Mouse (Mus musculus): ENCODE data around the gene Kidins220. TPM values are rescaled to one million over a fixed set of nuclear protein-coding genes. Genes with fewer than 3 reads are reported as not detected.

Gene Kidins220
- total and polyA plus RNA-seq, 3 experiments = 41.6 to 68.4 (median 68.4) TPM

DNA sequence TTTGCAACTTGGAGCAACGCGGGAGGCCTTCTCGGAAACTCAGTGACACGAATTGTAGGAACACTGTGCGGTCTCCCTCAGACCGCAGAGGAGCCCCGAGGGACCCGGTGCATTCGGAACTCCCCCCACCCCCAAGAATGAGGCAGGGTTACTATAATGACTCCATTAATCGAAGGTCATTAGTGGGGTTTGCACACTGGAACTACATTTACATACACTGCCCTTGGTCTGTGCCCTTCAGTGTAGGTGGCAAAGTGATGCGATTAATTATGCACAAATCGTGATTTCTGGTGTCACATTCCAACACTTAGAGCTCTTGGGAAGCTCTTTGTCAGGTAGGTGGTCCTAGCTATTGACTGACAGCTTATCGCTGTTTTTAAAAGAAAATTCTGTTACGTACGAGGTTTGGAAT, 121.9 kb downstream of the Kidins220 start:
- WGBS = 16% methylated on average over 15 of the region's 15 CpGs
- no peak for DNase-seq
- Histone ChIP-seq H3K79me2 (replicated peaks; ENCODE audit: control insufficient read depth, insufficient read depth, low read length) (no peaks in the 10 kb centered on the region), H3K4me3 (peak overlapping the region; percentile 77), H3K36me3 (ENCODE audit: control insufficient read depth, insufficient read depth, low read length) (no peaks in the 10 kb centered on the region), H3K9ac (ENCODE audit: low read depth, low read length) (peak overlapping the region; percentile 73), H3K27me3 (ENCODE audit: control insufficient read depth, insufficient read depth, low read length) (no peaks in the 10 kb centered on the region), H3K27ac (peak overlapping the region; percentile 98), H3K4me1 (ENCODE audit: control insufficient read depth, insufficient read depth, low read length) (no peaks in the 10 kb centered on the region)
- intact Hi-C loops (cut with DNase I) = loop anchor here (10.0 kb wide), 3 partner anchors 438 to 1348 kb away; partner anchors contain the start of gene Rnf144a
- no peak for TF ChIP-seq EP300 (IDR thresholded peaks at IDR 0.05; ENCODE audit: insufficient read depth, low read depth, low read length)
- no peak for TF ChIP-seq POLR2A (IDR thresholded peaks at IDR 0.05; ENCODE audit: insufficient read depth, low read depth, low read length)
- TF ChIP-seq CTCF (IDR thresholded peaks at IDR 0.05) = no peak

DNA sequence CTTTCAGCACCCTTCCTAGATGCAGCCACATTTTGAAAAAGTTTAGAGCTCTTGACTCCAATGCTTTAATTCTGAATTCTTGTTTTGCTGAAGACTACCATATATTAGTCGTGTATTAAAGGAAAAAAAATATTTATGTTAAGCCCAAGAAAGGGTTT, 122.2 kb downstream of the Kidins220 start, which contains the start of gene Id2:
Id2 (minus strand) TSS at position 89 of the 158 bp plus-strand sequence.
- Histone ChIP-seq H3K4me3 (peak within 1 kb of the TSS; percentile 77), H3K4me1 (ENCODE audit: control insufficient read depth, insufficient read depth, low read length) (no peaks in the 10 kb centered on the region), H3K79me2 (replicated peaks; ENCODE audit: control insufficient read depth, insufficient read depth, low read length) (no peaks in the 10 kb centered on the region), H3K27me3 (ENCODE audit: control insufficient read depth, insufficient read depth, low read length) (no peaks in the 10 kb centered on the region), H3K9ac (ENCODE audit: low read depth, low read length) (peak within 1 kb of the TSS; percentile 73), H3K27ac (peak within 1 kb of the TSS; percentile 98), H3K36me3 (ENCODE audit: control insufficient read depth, insufficient read depth, low read length) (no peaks in the 10 kb centered on the region)
- no peak for TF ChIP-seq CTCF (IDR thresholded peaks at IDR 0.05)
- no peak for TF ChIP-seq POLR2A (IDR thresholded peaks at IDR 0.05; ENCODE audit: insufficient read depth, low read depth, low read length)
- TF ChIP-seq EP300 (IDR thresholded peaks at IDR 0.05; ENCODE audit: insufficient read depth, low read depth, low read length) = no peak
- intact Hi-C loops (cut with DNase I) = loop anchor here (10.0 kb wide), 3 partner anchors 438 to 1348 kb away; partner anchors contain the start of gene Rnf144a
- no peak for DNase-seq
- WGBS = 29% methylated on average over 1 of the region's 1 CpGs

DNA sequence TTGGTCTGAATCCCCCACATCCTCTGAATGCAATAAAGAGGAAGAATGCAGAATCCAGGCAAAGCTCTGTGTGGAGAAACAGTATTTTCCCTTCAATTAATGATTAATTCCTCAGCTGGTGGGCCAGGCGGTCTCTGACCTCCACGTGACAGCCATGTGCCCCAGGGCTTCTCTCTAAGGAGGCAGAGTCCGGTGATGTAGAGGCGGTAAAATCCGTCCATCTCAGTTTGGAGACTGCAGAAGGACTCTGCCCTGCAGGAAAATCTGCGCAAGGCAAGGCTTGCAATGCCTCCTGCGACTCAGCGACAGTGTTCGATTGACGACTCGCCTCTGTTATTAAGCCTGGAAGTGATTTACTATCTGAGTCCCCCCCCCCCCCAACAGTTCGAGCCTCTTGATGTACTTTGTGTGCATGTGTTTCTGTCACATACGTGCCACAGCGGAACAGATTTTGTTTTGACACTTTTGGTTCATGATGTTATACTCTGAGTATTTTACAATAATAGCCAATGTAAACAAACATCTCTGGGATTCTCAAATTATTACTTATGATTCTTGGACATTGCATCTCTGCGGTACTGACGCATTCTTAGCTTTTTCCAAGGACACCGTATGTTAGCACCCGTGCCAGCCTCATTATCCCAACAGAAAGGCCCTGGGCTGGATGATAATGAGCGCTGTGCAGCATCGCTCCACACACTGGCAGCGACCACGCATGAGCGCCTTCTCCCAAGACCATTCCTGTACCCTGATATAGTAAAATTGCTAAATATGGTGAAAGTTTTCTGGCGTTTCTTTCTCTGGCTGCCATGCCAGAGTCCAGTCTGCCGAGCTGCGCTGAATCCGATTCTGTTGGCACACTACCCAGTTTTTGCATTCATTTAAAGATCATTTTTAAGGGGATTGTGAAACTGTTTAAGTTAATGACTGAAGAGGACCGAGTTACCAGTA, 122.8 kb downstream of the Kidins220 start:
- Histone ChIP-seq H3K9ac (ENCODE audit: low read depth, low read length) (no peak overlapping the region), H3K4me1 (ENCODE audit: control insufficient read depth, insufficient read depth, low read length) (no peaks in the 10 kb centered on the region)
- 56% methylated on average over 28 of the region's 28 CpGs for WGBS

DNA sequence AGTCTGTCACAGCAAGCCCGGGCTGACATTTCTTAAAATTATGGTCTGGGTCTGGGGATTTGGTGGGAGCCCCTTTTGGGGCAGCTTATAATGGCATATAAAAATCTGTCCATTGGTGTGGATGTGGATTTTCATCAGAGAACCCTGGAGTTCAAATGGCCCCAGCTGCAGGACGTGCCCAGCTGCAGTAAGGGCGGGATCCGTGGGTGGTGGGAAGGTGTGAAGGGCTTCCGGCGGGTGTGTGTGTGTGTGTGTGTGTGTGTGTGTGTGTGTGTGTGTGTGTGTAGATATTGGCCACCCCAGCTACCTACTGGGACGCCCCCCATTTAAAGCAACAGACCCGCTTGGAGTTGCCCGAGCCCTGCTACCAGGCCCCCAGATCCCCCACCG, 123.4 kb downstream of the Kidins220 start:
- 15% methylated on average over 10 of the region's 10 CpGs for whole genome bisulfite sequencing
- intact Hi-C loops (cut with DNase I) = loop anchor here (10.0 kb wide), 3 partner anchors 437 to 1347 kb away; partner anchors contain the start of gene Rnf144a
- no peaks in the 10 kb centered on the region for H3K27me3 ChIP-seq (ENCODE audit: control insufficient read depth, insufficient read depth, low read length)

More for the DNA sequence above, 122.8 kb downstream of the Kidins220 start:
- H3K27ac ChIP-seq = peak overlapping the region; percentile 98
- H3K79me2 ChIP-seq (replicated peaks; ENCODE audit: control insufficient read depth, insufficient read depth, low read length) = no peaks in the 10 kb centered on the region
- peak overlapping the region; percentile 19 for H3K4me3 ChIP-seq
- H3K36me3 ChIP-seq (ENCODE audit: control insufficient read depth, insufficient read depth, low read length) = no peaks in the 10 kb centered on the region
- TF ChIP-seq POLR2A (IDR thresholded peaks at IDR 0.05; ENCODE audit: insufficient read depth, low read depth, low read length) (no peak), CTCF (IDR thresholded peaks at IDR 0.05) (no peak), EP300 (IDR thresholded peaks at IDR 0.05; ENCODE audit: insufficient read depth, low read depth, low read length) (no peak)
- intact Hi-C loops (cut with DNase I) = loop anchor here (10.0 kb wide), 3 partner anchors 437 to 1347 kb away; partner anchors contain the start of gene Rnf144a
- peak; percentile 43 to 48 for DNase-seq
- no peaks in the 10 kb centered on the region for H3K27me3 ChIP-seq (ENCODE audit: control insufficient read depth, insufficient read depth, low read length)

DNA sequence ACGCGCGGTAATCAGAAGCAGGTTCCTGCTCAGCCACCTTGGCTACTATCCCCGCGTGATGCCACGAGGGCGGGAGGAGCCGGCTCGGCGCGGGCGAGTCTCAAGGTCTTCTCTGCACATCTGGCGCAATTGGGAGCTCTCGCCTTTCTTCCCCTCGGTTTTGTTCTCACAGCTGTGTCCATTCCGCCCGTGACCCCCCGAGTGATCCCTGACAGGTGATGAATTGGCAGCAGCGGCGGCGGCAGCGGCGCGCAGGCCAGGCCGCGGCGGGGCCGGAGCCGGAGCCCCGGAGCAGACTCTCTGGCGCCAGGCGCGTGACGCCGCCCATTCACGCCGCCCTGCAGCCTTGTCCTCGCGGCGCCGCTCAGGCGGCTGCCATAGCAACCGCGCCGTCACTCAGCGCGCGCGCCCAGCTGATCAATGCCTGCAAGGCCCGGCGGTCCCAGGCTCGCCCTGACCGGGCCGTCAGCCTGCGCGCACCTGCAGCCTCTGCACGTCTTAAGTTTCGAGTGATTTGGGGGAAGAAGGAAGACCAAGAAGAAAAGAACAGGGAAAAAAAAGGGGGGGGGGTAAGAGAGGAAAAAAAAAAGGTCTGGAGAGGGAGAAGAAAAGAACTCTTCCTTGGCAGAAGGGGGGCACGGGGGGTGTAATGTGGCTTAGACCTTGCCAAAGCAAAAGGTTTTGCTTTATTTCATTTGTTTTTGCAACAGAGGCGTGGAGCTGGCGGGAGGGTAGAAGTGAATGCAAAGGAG, 124.0 kb downstream of the Kidins220 start:
- TF ChIP-seq POLR2A (IDR thresholded peaks at IDR 0.05; ENCODE audit: insufficient read depth, low read depth, low read length) = peak; percentile 48
- TF ChIP-seq CTCF (IDR thresholded peaks at IDR 0.05) = no peak
- TF ChIP-seq EP300 (IDR thresholded peaks at IDR 0.05; ENCODE audit: insufficient read depth, low read depth, low read length) = 0 out of 2 replicates have a peak, but pooled peaks have one; percentile 6

More for the DNA sequence above, 123.4 kb downstream of the Kidins220 start:
- Histone ChIP-seq H3K9ac (ENCODE audit: low read depth, low read length) (peak overlapping the region; percentile 64), H3K79me2 (replicated peaks; ENCODE audit: control insufficient read depth, insufficient read depth, low read length) (no peaks in the 10 kb centered on the region), H3K4me1 (ENCODE audit: control insufficient read depth, insufficient read depth, low read length) (no peaks in the 10 kb centered on the region), H3K27ac (peak overlapping the region; percentile 98), H3K4me3 (peak overlapping the region; percentile 63), H3K36me3 (ENCODE audit: control insufficient read depth, insufficient read depth, low read length) (no peaks in the 10 kb centered on the region)
- TF ChIP-seq CTCF (IDR thresholded peaks at IDR 0.05) = no peak
- TF ChIP-seq POLR2A (IDR thresholded peaks at IDR 0.05; ENCODE audit: insufficient read depth, low read depth, low read length) = no peak
- TF ChIP-seq EP300 (IDR thresholded peaks at IDR 0.05; ENCODE audit: insufficient read depth, low read depth, low read length) = no peak
- no peak for DNase-seq

More for the DNA sequence above, 124.0 kb downstream of the Kidins220 start:
- no peaks in the 10 kb centered on the region for H3K79me2 ChIP-seq (replicated peaks; ENCODE audit: control insufficient read depth, insufficient read depth, low read length)
- H3K27ac ChIP-seq = peak overlapping the region; percentile 98
- peak; percentile 96 to 98 for DNase-seq
- intact Hi-C loops (cut with DNase I) = loop anchor here (10.0 kb wide), 3 partner anchors 436 to 1346 kb away; partner anchors contain the start of gene Rnf144a
- WGBS = under 1% methylated on average over 61 of the region's 61 CpGs
- peak overlapping the region; percentile 63 for H3K4me3 ChIP-seq
- no peaks in the 10 kb centered on the region for H3K36me3 ChIP-seq (ENCODE audit: control insufficient read depth, insufficient read depth, low read length)
- H3K9ac ChIP-seq (ENCODE audit: low read depth, low read length) = peak overlapping the region; percentile 64
- H3K4me1 ChIP-seq (ENCODE audit: control insufficient read depth, insufficient read depth, low read length) = no peaks in the 10 kb centered on the region
- no peaks in the 10 kb centered on the region for H3K27me3 ChIP-seq (ENCODE audit: control insufficient read depth, insufficient read depth, low read length)
